Mouse (Mus musculus) kidney, postnatal 0 days (tissue): ENCODE results near the gene Gjb2. TPM values are rescaled to one million over a fixed set of nuclear protein-coding genes. Genes with fewer than 3 reads are reported as not detected.
A peak's percentile ranks its signal among the peaks of the same experiment; 100 is the strongest.
"Not testable (repeated sequence)": the region's sequence is repeated elsewhere in the genome, so short reads cannot be mapped to it uniquely, and the experiment has no call there.

Experiments used
- ATAC-seq: fragments of 200-750 bp; cut with Nextera tagmentation; replicated peaks from 2 replicates; pipeline ENCODE4 v1.8.0; 2017; ENCODE audit warnings: low read depth, moderate number of reproducible peaks, moderate TSS enrichment, moderate library complexity; ENCODE audit not compliant: low FRiP score
- DNase-seq: peaks from one replicate; pipeline ENCODE4 v3.0.0-alpha.2; 2016; ENCODE audit warnings: low spot score
- H3K27ac ChIP-seq: fragments of 300-500 bp; sonication (generic); 2 replicates; pipeline ENCODE4 v1.5.1; 2014; ENCODE audit warnings: mild to moderate bottlenecking
- H3K27me3 ChIP-seq: fragments of 300-500 bp; sonication (generic); 2 replicates; pipeline ENCODE4 v1.6.1; 2014; ENCODE audit warnings: low read length, mixed read lengths; ENCODE audit not compliant: insufficient read depth
- H3K36me3 ChIP-seq: fragments of 300-500 bp; sonication (generic); 2 replicates; pipeline ENCODE4 v1.6.1; 2014; ENCODE audit warnings: low read length, mixed read lengths; ENCODE audit not compliant: insufficient read depth
- H3K4me1 ChIP-seq: fragments of 300-500 bp; sonication (generic); replicated peaks from 2 replicates; pipeline ENCODE4 v1.6.1; 2014; ENCODE audit warnings: antibody characterized with exemption, low read length, mixed read lengths; ENCODE audit not compliant: insufficient read depth
- H3K4me2 ChIP-seq: fragments of 300-500 bp; sonication (generic); 2 replicates; pipeline ENCODE4 v1.6.1; 2014; ENCODE audit warnings: mild to moderate bottlenecking, low read length, moderate library complexity, mixed read lengths
- H3K4me3 ChIP-seq: fragments of 300-500 bp; sonication (generic); replicated peaks from 2 replicates; pipeline ENCODE4 v1.5.1; 2014; ENCODE audit warnings: low read depth, low read length
- H3K9ac ChIP-seq: fragments of 300-500 bp; sonication (generic); 2 replicates; pipeline ENCODE4 v1.6.1; 2014; ENCODE audit warnings: low read depth, low read length
- H3K9me3 ChIP-seq: fragments of 300-500 bp; sonication (generic); replicated peaks from 2 replicates; pipeline ENCODE4 v1.6.1; 2016; ENCODE audit warnings: low read length, inconsistent platforms, mixed read lengths
- CTCF ChIP-seq: IDR thresholded peaks from 2 replicates; pipeline ENCODE4 v1.5.1; 2016; ENCODE audit warnings: antibody characterized with exemption, low read depth, mild to moderate bottlenecking, moderate library complexity
- WGBS: fragments of 180-500 bp; shearing (Covaris S2); extraction: QIAGEN DNeasy Blood & Tissue Kit; methylation state at CpG from one replicate; pipeline ENCODE4 v1.1.7; 2014; 5-methylcytosine and 5-hydroxymethylcytosine counted together
- polyA plus RNA-seq: library from polyadenylated mRNA; unstranded; fragments of >200 nt; fragmentation: Nextera tagmentation; extraction: Ambion mirVana; gene quantifications from 2 replicates; pipeline ENCODE4 v1.2.1, GENCODE M21; 2015

Gjb2 gene
- polyA plus RNA-seq, 1 experiment from 2014 or later, result 10.5 TPM

- H3K4me1 ChIP-seq, result 0 out of 2 replicates have a peak, but pooled peaks cover 4% of the 10 kb centered on the region
Observed at GRCm38 (mm10) chr14:57082863-57083262, 21.6 kb downstream of the Gjb2 start.

GRCm38 (mm10) chr14:57075537-57075936 lies 29.0 kb downstream of the Gjb2 start:
- Histone ChIP-seq H3K27ac (no peak overlapping the region), H3K9ac (no peak overlapping the region), H3K27me3 (no peaks in the 10 kb centered on the region), H3K9me3 (no peaks in the 10 kb centered on the region), H3K36me3 (no peaks in the 10 kb centered on the region), H3K4me1 (no peaks in the 10 kb centered on the region), H3K4me2 (no peak overlapping the region), H3K4me3 (no peak overlapping the region)
- peak; percentile 57 for TF ChIP-seq CTCF
- 81% methylated on average over 6 of the region's 6 CpGs for WGBS
- DNase-seq, result no peak
- no peak for ATAC-seq

More at GRCm38 (mm10) chr14:57082863-57083262, 21.6 kb downstream of the Gjb2 start:
- Histone ChIP-seq H3K4me3 (no peak overlapping the region), H3K4me2 (no peak overlapping the region), H3K27me3 (no peaks in the 10 kb centered on the region), H3K27ac (no peak overlapping the region), H3K36me3 (no peaks in the 10 kb centered on the region), H3K9ac (no peak overlapping the region), H3K9me3 (no peaks in the 10 kb centered on the region)
- ATAC-seq, result no peak
- 100% methylated on average over 1 of the region's 1 CpGs for WGBS
- DNase-seq, result no peak
- TF ChIP-seq CTCF, result no peak

GRCm38 (mm10) chr14:57069906-57070305 lies 34.6 kb downstream of the Gjb2 start:
- TF ChIP-seq CTCF, result peak; percentile 67
- not testable (repeated sequence) for H3K27me3 ChIP-seq, H3K4me3 ChIP-seq, H3K9ac ChIP-seq, H3K4me1 ChIP-seq, H3K27ac ChIP-seq, DNase-seq, H3K9me3 ChIP-seq, H3K4me2 ChIP-seq, H3K36me3 ChIP-seq, ATAC-seq
- 2% methylated on average over 2 of the region's 2 CpGs for WGBS

GRCm38 (mm10) chr14:57066053-57066452 lies 38.4 kb downstream of the Gjb2 start:
- Histone ChIP-seq H3K36me3 (no peaks in the 10 kb centered on the region), H3K27ac (no peak overlapping the region), H3K9ac (no peak overlapping the region), H3K4me1 (no peaks in the 10 kb centered on the region), H3K9me3 (no peaks in the 10 kb centered on the region), H3K27me3 (no peaks in the 10 kb centered on the region), H3K4me3 (no peak overlapping the region), H3K4me2 (no peak overlapping the region)
- no peak for TF ChIP-seq CTCF
- DNase-seq (no peak), ATAC-seq (no peak)

- H3K9ac ChIP-seq, H3K4me2 ChIP-seq, H3K9me3 ChIP-seq, ATAC-seq, H3K4me1 ChIP-seq, H3K36me3 ChIP-seq, H3K27ac ChIP-seq, H3K4me3 ChIP-seq: not testable (repeated sequence)
- peaks cover 23% of the 10 kb centered on the region for H3K27me3 ChIP-seq
- DNase-seq, result peak; percentile 64
- WGBS, result 0% methylated on average over 1 of the region's 1 CpGs
- peak; percentile 81 for TF ChIP-seq CTCF
Observed at GRCm38 (mm10) chr14:57060052-57060451, 44.5 kb downstream of the Gjb2 start.

GRCm38 (mm10) chr14:57057563-57058321 lies 46.8 kb downstream of the Gjb2 start, which contains the start of gene Gja3:
Gja3 (minus strand) TSS chr14:57058100.
- peaks cover 29% of the 10 kb centered on the region for H3K27me3 ChIP-seq

More at GRCm38 (mm10) chr14:57057563-57058321, 46.8 kb downstream of the Gjb2 start, which contains the start of gene Gja3:
- H3K4me1 ChIP-seq, result peaks cover 5% of the 10 kb centered on the region
- H3K4me2 ChIP-seq, result peak within 1 kb of the TSS; percentile 92
- 0 out of 2 replicates have a peak within 1 kb of the TSS, but pooled peaks have one; percentile 6 for H3K27ac ChIP-seq
- H3K36me3 ChIP-seq, result no peaks in the 10 kb centered on the region
- peak within 1 kb of the TSS; percentile 51 for H3K4me3 ChIP-seq
- DNase-seq (no peak), ATAC-seq (peak; percentile 66)
- under 1% methylated on average over 79 of the region's 79 CpGs for WGBS
- H3K9ac ChIP-seq, result peak within 1 kb of the TSS; percentile 42; the same call in 1 of the 2 replicates
- no peak for TF ChIP-seq CTCF
- no peaks in the 10 kb centered on the region for H3K9me3 ChIP-seq
